Mouse (Mus musculus): ENCODE results near the gene Bpifa5.
"Not testable (repeated sequence)": the region's sequence is repeated elsewhere in the genome, so short reads cannot be mapped to it uniquely, and the experiment has no call there.

Bpifa5 gene

GRCm38 (mm10) chr2:154162307-154162706, at the start of gene Bpifa5:
Bpifa5 (plus strand) TSS chr2:154162607.
- DNase-seq (ENCODE audit: low spot score in 2 of 2), result no peak

DNA sequence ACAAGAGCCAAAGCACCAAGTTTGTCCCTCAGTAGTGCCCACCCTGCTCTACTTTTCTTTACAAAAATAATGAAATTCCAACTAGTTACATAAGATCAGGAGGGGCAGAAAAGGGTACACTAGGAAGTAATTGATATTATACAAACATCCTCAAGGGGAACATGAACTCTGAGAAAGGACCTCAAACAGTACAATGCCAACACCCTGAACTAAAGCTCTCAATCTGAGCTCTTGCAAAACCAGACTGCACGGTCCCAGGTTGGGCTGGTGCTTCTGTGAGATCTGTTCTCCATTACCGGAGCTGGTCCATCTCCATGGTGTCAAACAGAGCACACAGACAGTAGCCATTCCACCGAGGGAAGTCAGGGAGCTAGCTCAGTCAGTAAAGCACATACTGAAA, 45.0 kb upstream of the Bpifa5 start:
- no peak for DNase-seq (ENCODE audit: low spot score in 2 of 2)

DNA sequence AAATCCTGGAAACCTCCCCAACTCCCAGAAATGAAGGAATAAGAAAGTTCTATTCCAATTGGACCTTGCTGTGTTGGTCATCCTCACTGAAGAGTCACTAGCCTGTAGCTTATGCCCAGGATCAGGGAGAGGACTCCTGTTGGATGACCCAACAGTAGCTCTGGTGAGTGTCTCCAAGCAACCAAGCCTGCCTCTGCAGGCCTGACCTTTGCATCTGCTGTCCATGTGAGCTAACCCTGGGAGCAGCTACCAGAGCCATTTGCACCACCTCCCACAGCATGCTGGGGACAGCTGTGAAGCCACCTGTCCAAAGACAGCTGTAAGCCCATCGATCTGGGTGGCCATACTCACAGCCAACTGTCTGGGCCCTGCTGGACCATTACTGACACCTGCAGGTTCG, 32.3 kb upstream of the Bpifa5 start, which contains the start of gene Bpifa3:
TSS of gene Bpifa3 (plus strand) at position 217 of the 400 bp plus-strand sequence.
- no peak for DNase-seq (ENCODE audit: low spot score in 2 of 2)

DNA sequence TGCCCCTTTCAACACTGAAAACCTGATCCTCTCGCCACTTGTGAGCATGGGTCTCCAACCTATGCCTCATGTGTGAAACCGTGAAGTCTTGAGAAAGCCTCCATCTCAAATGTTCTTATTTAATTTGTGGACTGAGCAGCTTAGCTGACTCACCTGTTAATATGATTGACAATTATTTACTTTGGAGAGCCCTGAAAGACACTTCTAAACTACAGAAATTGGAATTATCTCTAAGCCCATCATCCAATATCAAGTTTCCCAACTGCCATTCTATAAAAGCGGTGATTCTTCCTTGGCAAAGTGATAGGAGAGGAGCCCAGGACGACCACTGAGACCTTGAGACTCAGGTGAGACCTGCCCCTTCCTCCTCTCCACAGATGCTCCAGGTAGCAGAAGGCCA, 19.8 kb upstream of the Bpifa5 start, which contains the start of gene Bpifa1:
TSS of gene Bpifa1 (plus strand) at position 301 of the 400 bp plus-strand sequence.
- no peak for DNase-seq (ENCODE audit: low spot score in 2 of 2)

- DNase-seq (ENCODE audit: low spot score in 2 of 2), result peak in 1 of 2 experiments; percentile 16
Measured at GRCm38 (mm10) chr2:154143735-154144134, 18.7 kb upstream of the Bpifa5 start.

DNA sequence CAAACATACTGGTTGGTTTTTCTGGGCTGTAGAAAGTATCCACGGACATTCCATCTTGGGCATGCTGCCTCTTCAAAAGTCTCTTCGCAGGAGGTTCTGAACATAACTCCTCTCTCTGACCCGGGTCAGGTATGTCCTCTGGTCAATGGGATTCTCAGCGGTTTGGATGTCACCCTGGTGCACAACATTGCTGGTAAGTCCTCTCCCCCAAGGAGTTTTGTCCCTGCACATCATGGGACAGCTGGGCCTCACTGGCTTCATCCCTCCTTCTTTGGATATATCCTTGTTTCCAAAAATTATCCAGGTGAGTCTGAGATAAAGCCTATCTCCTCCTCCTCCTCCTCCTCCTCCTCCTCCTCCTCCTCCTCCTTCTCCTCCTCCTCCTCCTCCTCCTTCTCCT, 14.9 kb upstream of the Bpifa5 start:
- DNase-seq (ENCODE audit: low spot score in 2 of 2), result no peak

DNA sequence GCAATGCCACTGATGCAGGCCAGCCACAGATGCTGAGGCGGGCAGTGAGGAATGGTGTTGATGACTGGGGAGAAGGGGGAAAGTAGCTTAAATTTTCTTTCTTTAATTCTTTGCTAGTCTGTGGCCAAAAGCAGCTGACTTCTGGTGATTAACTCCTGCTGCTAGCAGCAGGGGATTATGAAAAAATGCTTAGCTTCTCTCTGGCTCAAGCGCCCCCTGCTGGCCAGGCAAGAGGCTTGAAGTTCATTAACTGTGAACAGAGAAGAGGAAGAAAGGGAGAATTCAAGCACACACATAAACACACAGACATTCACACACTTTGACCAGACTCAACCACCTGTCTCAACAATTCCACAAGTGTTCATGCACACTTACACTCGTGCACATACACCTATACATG, 4.0 kb upstream of the Bpifa5 start:
- DNase-seq (ENCODE audit: low spot score in 2 of 2), result peak in 1 of 2 experiments; percentile 27

DNA sequence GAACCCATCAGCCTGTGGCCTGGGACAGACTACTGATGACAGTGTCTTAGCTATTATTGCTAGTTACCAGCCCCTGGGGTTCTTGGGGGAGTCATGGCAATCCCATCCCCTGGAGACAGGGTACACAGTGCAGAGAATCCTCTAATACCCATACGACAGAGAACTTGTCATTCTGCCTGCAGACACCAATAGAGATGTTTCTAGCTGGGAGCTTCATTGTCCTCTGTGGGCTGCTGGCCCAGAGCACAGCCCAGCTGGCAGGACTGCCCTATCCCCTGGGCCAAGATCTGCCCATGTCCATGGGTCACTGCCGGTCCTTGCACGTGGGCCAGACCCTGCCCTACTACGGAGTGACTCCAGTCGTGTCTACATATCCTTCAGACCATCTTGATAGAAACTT, 899 bp downstream of the Bpifa5 start:
- DNase-seq (ENCODE audit: low spot score in 2 of 2), result no peak

DNA sequence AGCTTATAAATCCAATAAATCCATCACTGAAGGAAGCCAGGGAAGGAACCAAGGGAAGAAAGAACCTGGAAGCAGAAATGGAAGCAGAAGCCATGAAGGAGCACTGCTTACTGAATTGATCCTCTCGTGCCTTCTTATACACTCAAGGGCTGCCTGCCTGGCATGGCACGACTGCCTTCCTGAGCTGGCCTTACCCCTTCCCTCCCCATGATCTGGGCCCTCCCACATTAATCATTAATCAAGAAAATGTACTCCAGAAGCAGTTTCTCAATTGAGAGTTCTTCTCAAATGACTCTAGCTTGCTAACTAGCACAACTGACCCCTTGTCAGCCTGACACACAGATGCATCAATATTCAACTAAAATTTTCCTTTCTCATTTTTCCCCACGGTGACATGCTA, 6.8 kb downstream of the Bpifa5 start:
- no peak for DNase-seq (ENCODE audit: low spot score in 2 of 2)

- DNase-seq (ENCODE audit: low spot score in 2 of 2), result no peak
Measured at GRCm38 (mm10) chr2:154171621-154172020, 9.2 kb downstream of the Bpifa5 start.

DNA sequence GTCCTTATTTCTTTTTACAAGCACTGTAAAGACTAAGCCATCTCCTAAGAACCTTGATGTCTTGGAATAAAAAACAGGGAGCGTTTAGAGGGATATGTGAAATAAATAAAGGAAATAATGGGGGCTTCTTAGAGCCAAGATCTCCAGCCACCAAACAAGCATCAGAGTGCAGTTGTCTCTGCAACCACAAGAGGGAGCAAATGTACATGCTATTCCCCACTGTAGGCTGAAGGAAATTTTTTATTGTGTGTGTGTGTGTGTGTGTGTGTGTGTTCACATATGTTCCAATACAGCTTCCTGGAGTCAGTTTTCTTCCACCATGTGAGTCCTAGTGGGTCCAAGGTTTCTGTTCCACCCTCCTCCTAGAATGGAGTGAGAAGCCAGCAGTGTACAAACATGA, 10.9 kb downstream of the Bpifa5 start:
- DNase-seq (ENCODE audit: low spot score in 2 of 2), result no peak

DNA sequence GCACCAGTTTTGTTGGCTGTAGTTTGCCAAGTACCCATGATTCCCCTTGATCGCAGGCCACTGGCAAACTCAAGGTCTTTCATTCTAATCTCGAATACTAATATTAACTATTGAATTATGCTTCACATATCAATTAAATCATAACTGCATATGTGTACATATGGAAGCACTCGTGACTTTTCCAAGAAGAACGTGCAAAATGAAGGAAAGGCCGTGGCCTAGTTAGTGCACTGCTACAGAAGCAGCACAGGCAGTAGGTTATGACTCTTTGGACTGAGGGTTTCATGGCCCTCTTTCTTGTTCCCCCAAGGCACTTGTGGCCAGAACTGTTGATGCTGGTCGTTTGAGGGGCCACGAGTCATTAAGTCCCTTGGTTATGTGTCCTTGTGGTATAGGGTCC, 19.5 kb downstream of the Bpifa5 start:
- DNase-seq (ENCODE audit: low spot score in 2 of 2), result not testable (repeated sequence)

GRCm38 (mm10) chr2:154183061-154183460, 20.7 kb downstream of the Bpifa5 start:
- DNase-seq (ENCODE audit: low spot score in 2 of 2), result not testable (repeated sequence)

DNA sequence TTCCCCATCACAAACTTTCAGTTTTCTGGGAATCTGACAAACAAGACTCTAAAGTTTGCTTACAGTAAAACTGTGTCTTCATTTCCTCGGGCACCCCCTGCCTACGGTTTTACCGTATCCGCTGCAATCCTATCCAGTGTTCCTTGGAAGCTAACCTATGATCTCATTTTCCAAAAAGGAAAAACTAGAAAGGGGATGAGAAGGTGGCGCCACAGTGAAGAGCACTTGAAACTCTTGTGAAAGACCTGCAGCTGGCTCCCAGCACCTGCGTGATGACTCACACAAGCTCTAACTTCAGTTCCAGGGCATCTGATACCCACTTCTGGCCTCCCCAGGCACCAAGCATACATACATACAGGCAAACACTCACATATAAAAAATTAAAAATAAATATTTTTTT, 22.9 kb downstream of the Bpifa5 start:
- DNase-seq (ENCODE audit: low spot score in 2 of 2), result no peak

DNA sequence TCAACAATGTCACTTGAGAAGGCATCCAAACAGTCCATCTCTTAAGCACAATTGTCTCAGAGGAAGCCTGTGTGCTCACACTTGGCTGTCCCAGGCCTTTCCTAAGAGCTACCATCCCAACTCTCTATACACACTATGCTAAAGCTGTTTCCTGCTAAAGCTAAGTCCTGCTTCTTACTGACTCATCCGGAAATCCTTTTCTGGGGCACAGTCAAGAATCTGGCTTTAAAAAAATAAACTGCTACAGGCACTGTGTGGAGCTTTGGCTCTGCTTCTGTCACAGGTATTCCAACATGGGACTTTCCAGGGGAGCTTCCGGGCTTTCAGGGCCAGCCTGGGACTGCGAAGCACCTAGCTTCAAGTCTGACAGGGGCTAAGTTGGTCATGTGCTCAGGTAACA, 23.3 kb downstream of the Bpifa5 start:
- DNase-seq (ENCODE audit: low spot score in 2 of 2), result no peak

GRCm38 (mm10) chr2:154187468-154187867, 25.1 kb downstream of the Bpifa5 start:
- DNase-seq (ENCODE audit: low spot score in 2 of 2), result no peak

DNA sequence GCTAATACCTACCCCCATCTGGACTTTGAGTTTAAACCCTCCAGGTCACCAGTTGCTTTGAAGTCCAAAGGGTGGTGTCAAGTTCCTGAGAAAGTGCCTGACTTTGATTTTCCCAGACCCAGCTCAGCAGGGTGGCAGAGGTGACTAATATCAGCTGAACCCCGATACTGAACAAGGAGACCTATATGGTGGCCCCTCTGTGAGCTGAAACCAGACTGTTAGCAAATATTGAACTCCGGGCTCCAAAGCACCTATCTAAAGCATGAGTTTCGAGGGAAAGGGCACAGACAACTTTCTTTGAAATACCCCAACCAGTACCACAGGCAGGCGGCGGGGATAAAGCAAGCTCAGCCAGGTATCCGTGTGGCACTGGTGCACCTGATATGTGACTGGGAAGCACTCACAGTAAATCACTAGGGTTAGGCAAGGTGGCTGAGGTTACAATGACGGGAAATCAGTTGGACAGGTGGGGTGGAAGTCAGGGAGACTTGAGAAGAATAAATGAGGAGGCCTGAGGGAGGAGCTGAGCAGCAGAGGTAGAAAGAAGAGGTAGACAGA, 27.5 kb downstream of the Bpifa5 start:
- DNase-seq (ENCODE audit: low spot score in 2 of 2), result no peak

- no peak for DNase-seq (ENCODE audit: low spot score in 2 of 2)
Measured at GRCm38 (mm10) chr2:154190546-154191258, 28.3 kb downstream of the Bpifa5 start, which contains the start of gene Bpifb1. Bpifb1 (plus strand) TSS chr2:154190818.

- no peak for DNase-seq (ENCODE audit: low spot score in 2 of 2)
Measured at GRCm38 (mm10) chr2:154192141-154192540, 29.7 kb downstream of the Bpifa5 start.

DNA sequence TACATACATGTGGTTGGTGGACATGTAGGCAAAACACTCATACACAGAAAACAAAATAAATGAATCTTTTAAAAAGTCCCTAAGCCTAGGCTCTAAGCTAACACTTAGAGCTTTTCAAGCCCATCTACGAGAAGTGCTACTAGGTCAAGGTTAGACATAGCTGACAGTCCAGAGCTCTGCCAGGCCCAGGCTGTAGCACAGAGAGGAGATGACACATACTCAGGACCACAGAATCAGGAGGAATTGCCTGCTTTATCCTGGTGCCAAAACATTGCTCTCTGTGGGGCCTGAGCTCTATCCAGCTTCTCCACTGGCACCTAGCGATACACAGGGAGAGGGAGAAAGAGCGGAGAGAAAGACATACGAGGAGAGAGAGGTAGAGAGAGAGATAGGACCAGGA, 30.7 kb downstream of the Bpifa5 start:
- DNase-seq (ENCODE audit: low spot score in 2 of 2), result no peak

- DNase-seq (ENCODE audit: low spot score in 2 of 2), result no peak
Measured at GRCm38 (mm10) chr2:154193994-154194504, 31.6 kb downstream of the Bpifa5 start.

GRCm38 (mm10) chr2:154197036-154197435, 34.6 kb downstream of the Bpifa5 start:
- DNase-seq (ENCODE audit: low spot score in 2 of 2), result no peak

DNA sequence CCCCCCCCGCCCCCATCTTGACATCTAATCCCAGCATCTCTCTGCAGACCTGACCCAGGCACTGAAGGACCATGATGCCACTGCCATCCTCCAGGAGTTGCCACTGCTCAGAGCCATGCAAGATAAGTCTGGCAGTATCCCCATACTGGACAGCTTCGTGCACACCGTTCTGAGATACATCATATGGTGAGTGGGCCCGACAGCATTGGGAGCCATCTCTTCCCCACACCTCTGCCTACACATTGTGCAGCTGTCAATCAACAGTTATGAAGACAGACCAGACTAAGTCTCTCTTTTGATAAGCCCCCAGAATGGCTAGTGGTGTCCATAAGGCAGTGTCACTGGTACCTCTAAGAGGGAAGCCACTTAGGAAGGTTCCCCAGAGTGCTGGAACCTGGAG, 42.2 kb downstream of the Bpifa5 start:
- no peak for DNase-seq (ENCODE audit: low spot score in 2 of 2)
